Mouse (Mus musculus) gastrocnemius, postnatal 10 days (tissue): ENCODE measurements around the gene Immp1l. TPM values are rescaled to one million over a fixed set of nuclear protein-coding genes. Genes with fewer than 3 reads are reported as not detected.

Experiments
- DNase-seq: peaks from one replicate; pipeline ENCODE4 v3.0.0; 2021; ENCODE audit warnings: mixed read lengths
- long read RNA-seq, 2 experiments: library from polyadenylated mRNA; stranded (forward); transcript quantifications; one replicate each; pipeline ENCODE4 v2.0.0; 2021
- total RNA-seq, 2 experiments: library from RNA; stranded (reverse); gene quantifications; 2 replicates each; pipeline ENCODE4 v1.2.3; 2021

Gene Immp1l
- total RNA-seq: 10 to 100 TPM; 47.6 to 48.1 TPM
- long read RNA-seq, experiment 1, transcript Immp1l-201 (7 exons, 955 nt): major isoform, 36 of 40 reads
- long read RNA-seq, experiment 1, partial matches to known transcripts: 0 of 40 reads
- long read RNA-seq, experiment 1, other reads (novel, unspliced or antisense): 4 of 40 reads
- long read RNA-seq, experiment 2, transcript Immp1l-201 (7 exons, 955 nt): major isoform, 41 of 47 reads
- long read RNA-seq, experiment 2, partial matches to known transcripts: 0 of 47 reads
- long read RNA-seq, experiment 2, other reads (novel, unspliced or antisense): 6 of 47 reads

GRCm38 (mm10) chr2:105903896-105904756 is at the start of gene Immp1l, which contains the start of gene Elp4:
Immp1l (plus strand) TSS chr2:105904638.
Elp4 (minus strand) TSS chr2:105904564.
- peak; percentile 91 for DNase-seq

- peak; percentile 13 for DNase-seq
Measured at GRCm38 (mm10) chr2:105854740-105855139, 49.7 kb upstream of the Immp1l start.

- no peak for DNase-seq
Measured at GRCm38 (mm10) chr2:105873403-105873802, 31.0 kb upstream of the Immp1l start.

DNA sequence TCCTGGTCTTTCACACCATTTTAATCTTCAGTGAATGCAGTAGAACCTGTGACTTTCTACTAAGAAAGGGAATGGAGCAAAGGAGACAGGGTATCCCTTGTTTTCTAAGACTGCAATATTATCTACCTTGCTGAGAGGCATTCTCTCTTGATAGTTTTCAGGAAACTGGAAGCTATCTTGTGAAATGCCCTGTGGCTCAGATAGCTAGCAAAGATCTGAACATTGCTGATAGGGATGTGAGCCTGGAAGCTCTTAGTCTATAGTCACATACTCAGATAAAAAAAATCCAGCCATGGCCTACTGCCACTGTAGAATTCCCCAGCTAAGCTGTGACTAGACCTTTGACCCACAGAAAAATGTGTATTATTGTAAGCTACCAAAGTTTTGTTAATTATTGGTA is 13.6 kb upstream of the Immp1l start:
- DNase-seq: no peak

GRCm38 (mm10) chr2:105904757-105905146 is 314 bp downstream of the Immp1l start:
- no peak for DNase-seq

GRCm38 (mm10) chr2:105908351-105908750 is 3.9 kb downstream of the Immp1l start:
- DNase-seq: no peak

- no peak for DNase-seq
Measured at GRCm38 (mm10) chr2:105910611-105911010, 6.2 kb downstream of the Immp1l start.

DNA sequence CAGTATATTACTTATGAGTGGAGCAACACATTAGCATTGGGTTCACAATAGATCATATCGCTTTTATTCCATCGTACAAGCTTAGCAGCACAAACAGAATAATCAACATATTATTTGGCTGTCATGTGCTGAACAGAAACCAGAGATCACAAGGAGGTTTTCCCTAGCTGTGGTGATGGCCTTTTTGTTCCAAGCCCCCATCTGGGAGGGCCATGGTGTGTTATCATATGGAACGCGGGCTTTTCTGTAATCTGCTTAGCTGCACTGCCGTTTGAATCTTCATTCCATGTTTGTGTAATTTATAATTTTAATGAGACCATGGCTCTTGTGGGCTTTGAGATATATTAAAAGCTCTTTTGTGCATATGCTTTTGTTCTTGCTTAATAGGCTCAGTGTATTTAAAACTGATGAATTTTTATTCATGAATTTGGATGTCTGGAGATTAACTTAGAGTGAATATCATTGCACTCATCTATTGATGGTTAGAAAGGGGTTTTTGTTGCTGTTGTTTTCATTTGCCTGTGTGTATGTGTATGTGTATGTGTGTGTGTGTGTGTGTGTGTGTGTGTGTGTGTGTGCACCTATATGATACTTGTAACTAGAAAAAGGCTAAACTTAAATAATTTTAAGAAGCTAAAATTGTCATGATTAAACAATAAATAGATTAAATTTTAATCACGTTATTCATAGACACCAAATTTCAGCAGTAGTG is 9.4 kb downstream of the Immp1l start:
- no peak for DNase-seq

GRCm38 (mm10) chr2:105916671-105917070 is 12.2 kb downstream of the Immp1l start:
- DNase-seq: no peak

- DNase-seq: no peak
Measured at GRCm38 (mm10) chr2:105917623-105918346, 13.3 kb downstream of the Immp1l start.

- no peak for DNase-seq
Measured at GRCm38 (mm10) chr2:105950131-105950530, 45.7 kb downstream of the Immp1l start.

- no peak for DNase-seq
Measured at GRCm38 (mm10) chr2:105951350-105951940, 47.0 kb downstream of the Immp1l start.

GRCm38 (mm10) chr2:105953862-105954261 is 49.4 kb downstream of the Immp1l start:
- no peak for DNase-seq

DNA sequence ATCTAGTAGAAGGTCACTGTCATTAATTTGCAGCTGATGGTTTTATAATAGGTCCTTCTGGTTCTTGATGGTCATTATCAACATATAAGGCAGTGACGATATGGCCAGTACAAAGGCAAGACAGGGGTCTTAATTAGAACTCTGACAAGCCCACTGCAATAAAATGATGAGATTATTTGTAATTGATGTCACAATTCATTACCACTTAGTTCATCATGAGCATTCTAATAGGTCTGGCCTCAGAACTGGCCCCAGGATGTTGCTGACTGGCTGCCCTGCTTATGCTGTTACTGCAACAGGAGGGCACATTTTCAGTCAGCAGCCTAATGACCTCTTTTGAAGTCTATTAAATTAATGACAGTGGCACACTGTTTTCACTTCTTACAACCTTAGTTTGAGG is 59.0 kb downstream of the Immp1l start:
- DNase-seq: no peak

GRCm38 (mm10) chr2:105973941-105974340 is 69.5 kb downstream of the Immp1l start:
- no peak for DNase-seq

DNA sequence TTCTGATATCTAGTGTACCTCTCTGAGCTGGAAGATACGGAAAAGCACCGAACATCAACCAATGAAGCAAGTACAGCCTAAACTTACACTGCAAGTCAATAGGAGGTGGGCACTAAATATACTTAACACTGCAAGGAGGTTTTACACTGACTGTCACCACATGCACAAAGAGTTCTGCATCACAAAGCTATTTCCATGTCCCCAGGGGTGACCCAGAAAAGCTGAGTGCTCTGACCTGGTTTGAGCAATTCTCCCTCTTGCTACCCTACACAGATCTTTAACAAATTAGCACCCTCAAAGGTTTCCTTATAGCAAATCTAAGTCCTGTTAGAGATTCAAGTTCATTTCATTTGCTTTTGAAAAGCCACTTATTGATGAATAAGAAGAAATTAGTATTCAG is 73.6 kb downstream of the Immp1l start:
- DNase-seq: no peak

DNA sequence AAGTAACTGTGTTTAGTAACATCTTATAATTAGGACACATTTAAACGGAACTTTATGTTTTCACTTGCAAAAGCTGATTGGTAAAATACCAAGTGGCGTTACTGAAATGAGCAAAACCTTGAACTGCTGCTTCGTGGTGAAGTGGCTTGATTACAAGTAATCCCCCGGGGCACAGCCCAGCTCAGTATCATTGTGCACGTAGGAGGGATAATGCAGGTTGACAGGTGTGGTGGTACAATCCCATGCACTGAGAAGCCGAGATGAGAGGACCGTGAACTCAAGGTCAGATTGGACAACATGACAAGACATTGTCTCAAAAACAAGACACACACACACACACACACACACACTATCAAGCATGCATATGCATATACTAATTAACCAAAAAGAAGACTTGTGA is 80.8 kb downstream of the Immp1l start:
- DNase-seq: no peak

GRCm38 (mm10) chr2:105987131-105987530 is 82.7 kb downstream of the Immp1l start:
- DNase-seq: no peak

GRCm38 (mm10) chr2:105987999-105988398 is 83.6 kb downstream of the Immp1l start:
- no peak for DNase-seq

DNA sequence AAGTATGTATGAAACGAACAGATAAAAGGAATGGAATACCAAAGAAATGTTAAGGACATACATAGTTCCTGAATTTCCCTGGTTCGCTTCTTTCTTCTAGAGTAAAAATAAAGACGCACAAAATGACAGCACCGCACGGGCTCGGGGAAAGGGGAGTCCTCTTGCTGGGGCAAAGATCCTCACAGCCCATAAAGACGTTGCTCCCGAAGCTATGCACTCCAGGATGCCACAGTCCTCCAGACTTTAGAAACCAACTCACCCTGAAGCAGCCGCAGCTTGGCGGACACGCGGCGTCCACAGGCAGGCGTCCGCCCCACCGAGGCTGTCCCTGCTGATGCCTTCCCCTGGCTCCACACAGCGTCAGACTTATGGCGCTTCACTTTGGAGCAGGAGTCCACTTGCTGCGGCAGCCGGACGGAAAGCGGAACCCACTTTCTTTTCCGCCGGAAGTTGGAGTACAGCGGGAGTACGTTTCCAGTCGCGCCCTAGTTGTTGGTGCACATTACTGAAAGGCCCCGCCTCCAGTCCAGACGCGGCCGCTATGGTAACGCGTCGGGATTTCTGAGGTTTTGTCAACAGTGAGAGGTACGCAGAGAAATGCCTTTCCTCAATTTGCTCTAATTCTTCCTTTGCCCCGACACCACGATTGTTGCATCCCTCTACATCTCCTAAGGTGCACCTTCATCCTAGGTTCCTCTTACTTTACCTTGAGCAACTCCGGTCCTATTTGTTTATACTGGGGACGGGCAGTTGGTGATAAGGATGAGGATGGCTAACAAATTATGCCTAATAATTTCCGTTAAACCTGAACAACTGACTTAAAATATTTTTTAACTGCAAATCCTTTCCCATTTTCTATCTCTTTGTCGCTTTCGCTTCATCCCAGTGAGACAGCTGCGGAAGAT is 98.6 kb downstream of the Immp1l start, which contains the start of gene Dnajc24:
Gene Dnajc24 (minus strand): TSS at position 715 of the 905 bp plus-strand sequence.
- peak; percentile 82 for DNase-seq
